Mouse (Mus musculus): ENCODE measurements at regions not wholly inside any gene's neighbourhood (a gene's known extent, or its start where the extent isn't known, plus 50 kb on each side); places are given as distances from the start of the nearest gene placed in this dataset.
A peak's percentile ranks its signal among the peaks of the same experiment; 100 is the strongest.

- intact Hi-C loops (cut with DNase I), result no loop called here
Measured at GRCm38 (mm10) chr14:25067435-25067834, 391.6 kb upstream of the Zmiz1 start.

DNA sequence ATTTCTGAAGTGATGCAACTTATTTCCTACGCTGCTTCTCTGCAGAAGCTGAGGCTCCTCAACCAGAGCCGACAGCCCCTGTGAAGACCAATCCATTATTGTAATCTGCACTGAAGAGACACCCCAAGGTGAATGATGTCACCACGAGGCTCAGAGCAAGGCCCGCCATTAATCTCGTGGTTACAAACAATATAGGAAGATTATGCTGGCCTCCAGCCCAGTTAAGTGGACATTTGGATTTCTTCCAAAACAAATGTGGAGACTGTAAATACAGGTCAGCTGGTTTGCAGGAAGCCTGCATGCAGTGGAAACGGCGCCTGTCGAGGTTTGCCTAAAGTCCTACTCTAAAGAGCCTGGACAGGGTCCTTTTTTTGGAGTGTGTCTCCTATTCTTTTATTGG is 390.6 kb upstream of the Zmiz1 start:
- intact Hi-C loops (cut with DNase I), result no loop called here
- DNase-seq (ENCODE audit: extremely low spot score in 1 of 2, low spot score in 2 of 2), result peak in 1 of 2 experiments; percentile 64

More at GRCm38 (mm10) chr14:25067435-25067834, 391.6 kb upstream of the Zmiz1 start:
- DNase-seq (ENCODE audit: extremely low spot score in 1 of 2, low spot score in 2 of 2), result no peak

DNA sequence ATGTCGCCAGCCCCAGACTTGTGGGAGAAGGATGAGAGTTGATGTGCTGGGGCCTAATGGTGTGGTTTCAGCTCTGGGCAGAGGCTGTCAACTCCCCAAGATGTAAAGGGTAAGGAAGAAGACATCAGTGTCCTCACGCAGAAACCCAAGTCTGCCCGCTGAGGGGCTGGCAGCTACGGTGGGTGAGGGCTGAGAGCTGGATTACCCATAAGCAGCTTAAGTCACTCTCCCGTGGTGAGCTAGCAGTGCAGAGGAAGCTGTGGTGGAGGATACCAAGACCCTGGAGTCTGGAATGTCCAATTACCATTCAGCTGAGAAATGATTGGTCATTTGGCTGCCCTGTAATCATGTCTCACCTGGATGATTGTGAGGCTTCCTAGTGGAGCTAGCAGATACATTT is 385.8 kb upstream of the Zmiz1 start:
- DNase-seq (ENCODE audit: extremely low spot score in 1 of 2, low spot score in 2 of 2), result no peak
- intact Hi-C loops (cut with DNase I), result no loop called here

GRCm38 (mm10) chr14:25074022-25074800 is 384.8 kb upstream of the Zmiz1 start:
- intact Hi-C loops (cut with DNase I), result no loop called here
- DNase-seq (ENCODE audit: extremely low spot score in 1 of 2, low spot score in 2 of 2), result peak in 1 of 2 experiments; percentile 29

DNA sequence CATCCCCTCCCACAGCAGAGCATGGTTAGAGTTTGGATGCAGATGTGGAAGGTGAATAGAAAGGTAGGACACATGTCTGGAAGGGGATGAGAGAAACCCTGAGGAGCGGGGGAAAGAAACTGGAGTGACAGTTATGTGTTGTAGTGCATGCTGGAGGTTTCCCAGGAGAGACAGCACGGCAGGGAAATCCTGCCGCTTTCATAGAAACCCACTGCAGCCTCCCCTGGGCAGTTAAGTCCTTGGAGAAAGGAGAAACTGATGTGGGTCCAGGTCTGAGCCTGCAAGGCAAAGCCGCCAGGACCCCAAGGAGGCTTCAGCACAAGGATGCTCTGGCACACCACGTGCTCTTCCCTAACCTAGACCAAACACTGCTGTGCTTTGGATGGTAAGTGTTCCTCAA is 384.1 kb upstream of the Zmiz1 start:
- no peak for DNase-seq (ENCODE audit: extremely low spot score in 1 of 2, low spot score in 2 of 2)
- intact Hi-C loops (cut with DNase I), result no loop called here

- intact Hi-C loops (cut with DNase I), result no loop called here
- DNase-seq (ENCODE audit: extremely low spot score in 1 of 2, low spot score in 2 of 2), result no peak
Measured at GRCm38 (mm10) chr14:25080431-25080830, 378.6 kb upstream of the Zmiz1 start.

GRCm38 (mm10) chr14:25083847-25084246 is 375.1 kb upstream of the Zmiz1 start:
- DNase-seq (ENCODE audit: extremely low spot score in 1 of 2, low spot score in 2 of 2), result no peak
- intact Hi-C loops (cut with DNase I), result no loop called here

DNA sequence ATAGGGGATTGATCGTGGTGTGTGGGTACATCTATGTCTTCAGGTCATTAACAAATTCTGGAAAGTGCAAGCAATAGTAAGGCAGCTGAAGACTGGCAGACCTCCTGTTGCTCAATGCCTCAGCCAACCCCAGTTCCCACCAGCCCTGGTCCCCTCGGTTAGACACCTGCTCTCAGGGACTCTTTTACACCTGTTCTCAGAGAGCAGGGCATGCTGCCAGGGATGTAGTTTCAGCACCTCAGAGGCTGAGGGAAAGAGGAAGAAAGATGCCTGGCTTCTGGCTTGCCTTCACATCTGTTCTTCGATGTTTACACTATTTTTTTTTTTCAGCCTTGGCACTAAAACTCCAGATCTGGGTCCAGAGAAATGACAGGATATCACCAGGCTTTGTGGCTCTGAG is 362.2 kb upstream of the Zmiz1 start:
- no peak for DNase-seq (ENCODE audit: extremely low spot score in 1 of 2, low spot score in 2 of 2)
- intact Hi-C loops (cut with DNase I), result no loop called here

- no peak for DNase-seq (ENCODE audit: extremely low spot score in 1 of 2, low spot score in 2 of 2)
- intact Hi-C loops (cut with DNase I), result no loop called here
Measured at GRCm38 (mm10) chr14:25105391-25105790, 353.6 kb upstream of the Zmiz1 start.

DNA sequence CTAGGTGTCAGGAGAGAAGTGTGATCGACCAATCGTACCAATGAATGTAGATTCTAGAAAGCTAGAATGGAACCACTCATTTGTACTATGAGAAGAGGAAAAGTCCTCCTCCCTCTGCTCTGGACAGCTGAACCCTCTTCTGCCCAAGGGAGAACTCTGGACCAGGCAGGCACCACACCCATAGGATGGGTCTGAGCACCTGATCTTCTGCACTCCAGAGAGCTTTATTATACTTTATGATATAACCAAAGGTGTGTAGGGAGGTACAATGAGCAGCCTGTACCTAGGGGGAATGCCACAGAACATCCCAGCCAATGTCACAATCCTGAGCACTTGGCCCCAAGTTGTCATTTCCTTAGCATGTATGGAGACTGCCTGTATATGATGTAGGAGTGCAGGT is 352.5 kb upstream of the Zmiz1 start:
- no peak for DNase-seq (ENCODE audit: extremely low spot score in 1 of 2, low spot score in 2 of 2)
- intact Hi-C loops (cut with DNase I), result no loop called here

- intact Hi-C loops (cut with DNase I), result no loop called here
- peak in 1 of 2 experiments; percentile 52 for DNase-seq (ENCODE audit: extremely low spot score in 1 of 2, low spot score in 2 of 2)
Measured at GRCm38 (mm10) chr14:25108101-25108652, 350.8 kb upstream of the Zmiz1 start.

DNA sequence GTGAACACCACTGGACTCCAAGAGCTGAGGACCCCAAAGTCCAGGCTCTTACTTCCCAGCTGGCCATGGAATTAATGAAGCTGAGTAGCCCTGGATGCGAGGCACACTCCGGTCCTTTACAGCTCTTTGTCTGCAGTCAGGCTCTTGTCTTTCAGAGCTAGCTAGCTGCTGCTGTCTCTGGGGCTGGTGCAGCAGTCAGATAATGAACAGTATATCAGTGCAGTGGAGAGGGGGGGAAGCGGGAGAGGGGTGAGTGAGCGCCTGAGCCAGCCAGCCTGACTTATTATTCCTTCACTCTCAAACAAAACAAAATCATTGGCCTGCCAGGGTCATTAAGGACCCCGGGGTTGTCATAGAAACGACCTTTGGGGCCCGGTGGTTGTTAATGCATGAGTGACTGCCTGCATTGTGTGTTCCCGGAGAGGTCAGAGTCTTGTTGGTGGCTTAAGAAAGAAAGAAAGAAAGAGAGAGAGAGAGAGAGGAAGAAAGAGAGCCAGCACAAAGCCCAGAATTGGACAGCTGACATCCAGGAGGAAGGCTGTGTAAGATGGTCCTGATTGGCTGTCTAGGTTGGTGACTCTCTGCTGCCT is 350.2 kb upstream of the Zmiz1 start:
- intact Hi-C loops (cut with DNase I), result no loop called here
- peak in 1 of 2 experiments; percentile 29 for DNase-seq (ENCODE audit: extremely low spot score in 1 of 2, low spot score in 2 of 2)

GRCm38 (mm10) chr14:25109691-25110090 is 349.3 kb upstream of the Zmiz1 start:
- intact Hi-C loops (cut with DNase I), result no loop called here
- no peak for DNase-seq (ENCODE audit: extremely low spot score in 1 of 2, low spot score in 2 of 2)

- DNase-seq (ENCODE audit: extremely low spot score in 1 of 2, low spot score in 2 of 2), result no peak
- intact Hi-C loops (cut with DNase I), result no loop called here
Measured at GRCm38 (mm10) chr14:25112832-25113231, 346.2 kb upstream of the Zmiz1 start.

GRCm38 (mm10) chr14:25113326-25113725 is 345.7 kb upstream of the Zmiz1 start:
- no peak for DNase-seq (ENCODE audit: extremely low spot score in 1 of 2, low spot score in 2 of 2)
- intact Hi-C loops (cut with DNase I), result no loop called here

DNA sequence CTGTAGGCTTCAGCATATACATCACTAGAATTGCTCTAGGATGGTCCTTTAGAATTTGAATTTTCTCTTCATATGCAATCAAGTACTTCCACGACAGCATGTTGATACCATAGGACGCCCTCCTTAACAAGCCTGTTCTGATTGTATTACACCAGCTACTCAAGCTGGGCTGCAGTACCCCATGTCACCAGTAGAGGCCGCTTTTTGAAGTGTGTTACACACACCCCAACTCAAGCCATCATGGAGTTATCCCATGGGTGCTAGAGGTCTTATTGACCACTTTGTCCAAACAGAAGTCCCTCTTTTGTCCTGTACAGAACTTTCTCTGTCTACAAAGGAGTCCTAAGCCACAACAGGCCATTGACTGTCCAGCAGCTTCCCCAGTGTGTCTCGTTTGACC is 342.6 kb upstream of the Zmiz1 start:
- peak in 1 of 2 experiments; percentile 70 for DNase-seq (ENCODE audit: extremely low spot score in 1 of 2, low spot score in 2 of 2)
- intact Hi-C loops (cut with DNase I), result no loop called here

DNA sequence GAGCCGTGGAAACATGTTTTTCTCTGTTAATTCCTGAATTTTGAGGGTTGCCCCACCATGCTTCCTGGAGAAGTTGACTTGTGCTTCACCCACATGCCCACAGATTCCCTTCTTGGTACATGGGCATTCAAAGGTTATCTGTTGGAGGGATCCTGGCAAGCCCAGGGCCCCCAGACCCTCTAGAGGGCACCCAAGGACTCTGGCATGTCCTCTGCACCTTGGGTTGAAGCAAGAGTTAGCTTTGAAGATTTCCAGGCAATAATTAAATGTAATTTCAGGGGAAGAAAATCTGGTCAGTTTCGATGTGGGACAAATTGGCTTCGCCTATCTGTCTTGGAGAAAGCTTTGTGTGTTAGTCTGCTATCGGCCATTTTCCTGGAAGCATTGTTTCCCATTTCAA is 339.0 kb upstream of the Zmiz1 start:
- intact Hi-C loops (cut with DNase I), result loop anchor here (5.0 to 10.0 kb wide), 2 partner anchors 337 to 445 kb away; partner anchors contain the start of gene Zmiz1
- no peak for DNase-seq (ENCODE audit: extremely low spot score in 1 of 2, low spot score in 2 of 2)

DNA sequence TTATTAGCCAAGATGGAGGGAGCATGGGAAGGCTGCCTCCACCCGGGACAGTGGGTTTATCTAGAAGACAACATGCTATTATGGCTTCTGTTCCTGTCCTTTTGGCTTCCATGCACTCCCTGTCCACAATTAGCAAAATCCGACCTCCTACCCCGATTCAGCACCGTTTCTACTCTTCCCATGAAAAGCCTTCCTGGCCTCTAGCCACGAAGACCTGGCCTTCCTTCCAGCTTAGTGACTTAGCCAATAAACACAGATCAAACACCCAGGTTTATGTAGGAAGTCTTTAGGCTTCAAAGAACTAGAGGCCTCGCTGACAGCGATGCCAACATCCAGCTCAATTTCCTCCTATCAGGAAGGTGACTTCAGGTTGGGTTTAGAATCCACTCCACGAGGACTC is 338.5 kb upstream of the Zmiz1 start:
- no peak for DNase-seq (ENCODE audit: extremely low spot score in 1 of 2, low spot score in 2 of 2)
- intact Hi-C loops (cut with DNase I), result loop anchor here (5.0 to 10.0 kb wide), 2 partner anchors 337 to 444 kb away; partner anchors contain the start of gene Zmiz1

- intact Hi-C loops (cut with DNase I), result loop anchor here (5.0 to 10.0 kb wide), 2 partner anchors 334 to 442 kb away; partner anchors contain the start of gene Zmiz1
- no peak for DNase-seq (ENCODE audit: extremely low spot score in 1 of 2, low spot score in 2 of 2)
Measured at GRCm38 (mm10) chr14:25122971-25123535, 335.9 kb upstream of the Zmiz1 start.
